Mouse (Mus musculus) kidney, postnatal 10 days (tissue): ENCODE data around the gene Tmem219.

ENCODE experiments used
- DNase-seq: peaks from one replicate; pipeline ENCODE4 v3.0.0; 2021; ENCODE audit warnings: mixed read lengths

Gene Tmem219

DNA sequence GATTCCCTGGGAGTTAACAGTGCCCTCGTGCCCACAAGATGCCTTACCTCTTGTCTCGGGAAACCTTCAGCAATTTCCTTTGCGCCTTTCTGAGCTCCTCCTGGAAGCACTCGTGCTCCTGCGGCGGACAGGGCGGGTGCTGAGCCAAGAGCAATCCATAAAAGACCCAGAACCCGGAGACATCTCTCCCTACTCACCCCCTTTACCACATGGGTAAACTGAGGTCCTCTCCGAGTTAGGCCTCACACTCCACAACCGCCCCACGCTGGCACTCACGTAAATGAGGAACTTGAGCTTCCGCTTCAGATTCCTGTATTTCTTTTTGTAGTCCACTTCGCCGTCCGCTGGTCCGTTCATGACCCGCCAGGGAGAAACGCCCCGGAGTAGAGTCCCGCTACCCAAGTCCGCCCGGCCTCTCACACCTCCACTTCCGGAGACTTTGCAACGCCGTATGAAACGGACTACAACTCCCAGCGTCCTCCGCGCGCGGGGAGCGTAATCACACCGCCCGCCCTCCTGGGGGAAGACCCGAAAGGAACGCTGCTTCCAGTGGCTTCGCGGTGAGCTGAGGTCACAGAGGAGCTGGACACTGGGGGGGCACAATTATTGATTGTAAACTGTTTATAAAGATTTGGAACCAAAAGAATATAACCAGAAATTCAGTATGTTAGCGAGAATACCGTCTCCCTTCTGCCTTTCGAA, 61.1 kb downstream of the Tmem219 start, which contains the start of gene Hirip3:
TSS of gene Hirip3 (plus strand) at position 544 of the 702 bp plus-strand sequence.
- peak; percentile 97 for DNase-seq

DNA sequence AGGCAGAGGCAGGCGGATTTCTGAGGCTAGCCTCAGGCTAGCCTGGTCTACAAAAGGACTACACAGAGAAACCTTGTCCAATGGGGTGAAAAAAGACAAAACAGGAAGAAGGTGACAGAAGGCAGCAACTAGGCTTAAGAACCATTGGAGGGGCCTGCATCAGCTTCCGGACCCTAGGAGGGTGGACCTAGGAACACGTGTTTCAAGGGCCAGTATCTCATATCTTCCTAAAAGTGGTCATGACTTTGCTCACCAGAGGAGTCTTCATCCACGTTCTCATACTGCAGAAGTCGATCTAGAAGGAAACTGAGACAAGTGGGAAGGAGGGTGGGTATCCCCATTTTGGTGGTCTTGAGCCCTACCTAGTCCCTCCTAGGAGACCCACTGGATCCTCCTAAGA, 61.7 kb downstream of the Tmem219 start:
- no peak for DNase-seq

GRCm38 (mm10) chr7:126856741-126857420, 65.8 kb downstream of the Tmem219 start:
- DNase-seq = no peak

- no peak for DNase-seq
Observed at GRCm38 (mm10) chr7:126855641-126856040, 67.1 kb downstream of the Tmem219 start.

GRCm38 (mm10) chr7:126853454-126853853, 69.3 kb downstream of the Tmem219 start:
- DNase-seq = peak; percentile 61

DNA sequence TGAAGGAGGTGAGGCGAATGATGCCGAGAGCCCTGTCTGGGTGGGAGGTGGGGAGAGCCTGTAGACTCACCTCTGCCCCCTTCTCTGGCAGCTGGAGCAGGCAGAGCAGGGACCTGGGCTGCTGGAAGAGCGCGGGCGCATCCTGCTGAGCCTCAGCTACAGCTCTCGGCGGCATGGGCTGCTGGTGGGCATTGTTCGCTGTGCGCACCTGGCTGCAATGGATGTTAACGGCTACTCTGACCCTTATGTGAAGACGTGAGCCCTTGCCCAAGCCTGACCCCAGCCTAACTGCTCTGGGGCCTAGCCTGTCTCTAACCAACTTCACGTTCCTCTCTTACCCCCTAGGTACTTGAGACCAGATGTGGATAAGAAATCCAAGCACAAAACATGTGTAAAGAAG, 71.5 kb downstream of the Tmem219 start:
- no peak for DNase-seq

GRCm38 (mm10) chr7:126850161-126850560, 72.6 kb downstream of the Tmem219 start:
- DNase-seq = no peak

GRCm38 (mm10) chr7:126848794-126849193, 73.9 kb downstream of the Tmem219 start:
- DNase-seq = no peak

DNA sequence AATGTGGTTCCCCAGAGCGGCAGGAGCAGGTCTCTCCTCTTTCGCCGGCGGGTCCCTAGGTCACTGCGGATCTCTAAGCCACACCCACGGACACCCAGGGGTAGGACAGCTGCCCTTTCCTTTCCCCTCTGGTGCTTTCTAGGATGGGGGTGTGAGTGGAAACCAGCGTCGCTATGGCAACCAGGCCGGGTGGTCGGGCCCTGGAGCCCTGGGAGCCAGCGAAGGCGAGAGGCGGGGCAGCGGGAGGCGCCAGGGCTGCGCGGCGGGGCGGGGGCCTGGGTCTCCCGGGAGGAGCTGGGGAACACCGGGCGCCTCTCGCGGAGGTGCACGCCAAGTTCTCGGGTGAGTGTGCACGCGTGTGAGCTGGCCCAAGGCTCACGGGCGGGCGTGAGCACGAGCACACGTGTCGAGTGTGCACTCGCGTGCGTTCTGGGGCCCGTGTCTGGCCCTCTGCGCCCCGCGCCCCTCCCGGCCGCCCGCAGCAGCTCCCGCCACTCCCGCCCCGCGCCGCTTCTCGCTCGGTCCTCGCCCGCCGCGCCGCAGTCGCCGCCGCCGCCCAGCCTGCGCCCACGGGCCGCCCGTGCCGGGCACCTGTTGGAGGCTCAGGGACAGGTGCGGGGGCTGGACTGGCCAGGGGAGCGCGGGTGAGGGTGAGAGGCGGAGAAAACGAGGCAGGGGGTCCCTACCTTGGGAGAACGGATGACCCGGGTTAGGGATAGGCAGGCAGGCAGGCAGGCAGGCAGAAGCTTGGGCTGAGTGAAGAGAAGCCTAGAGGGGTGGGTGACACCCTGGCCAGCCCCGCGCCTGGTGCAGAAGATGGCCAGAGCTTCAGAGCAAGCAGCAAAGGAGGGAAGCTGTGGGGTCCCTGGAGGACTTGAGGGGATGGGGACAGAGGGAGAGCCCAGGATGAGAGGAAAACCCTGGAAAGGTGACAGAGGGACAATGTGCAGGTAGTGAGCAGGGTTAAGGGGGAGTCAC, 75.0 kb downstream of the Tmem219 start:
- DNase-seq = no peak

GRCm38 (mm10) chr7:126847116-126847420, 75.6 kb downstream of the Tmem219 start, which contains the start of gene Doc2a:
Doc2a (plus strand) TSS chr7:126847416.
- DNase-seq = no peak

DNA sequence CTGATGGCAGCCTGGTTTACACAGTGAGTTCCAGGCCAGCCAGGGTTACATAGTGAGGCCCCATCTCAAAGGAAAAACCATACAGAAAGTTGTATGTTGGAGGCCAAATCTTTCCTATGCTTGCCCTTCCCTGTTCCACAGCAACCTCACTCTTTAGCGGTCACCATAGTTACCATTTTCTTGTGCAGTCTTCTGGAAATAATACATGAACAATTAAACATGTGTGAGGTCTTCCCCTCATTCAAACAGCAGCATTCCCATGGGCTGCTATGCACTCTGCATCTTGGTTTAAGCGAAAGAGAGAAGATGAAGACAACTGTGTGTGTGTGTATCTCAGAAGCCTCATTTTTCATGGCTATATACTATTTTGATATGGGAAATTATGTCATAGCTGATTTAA, 77.2 kb downstream of the Tmem219 start:
- DNase-seq = no peak

- no peak for DNase-seq
Observed at GRCm38 (mm10) chr7:126843276-126843675, 79.4 kb downstream of the Tmem219 start.
